Mouse (Mus musculus) 3134 (cell line): ENCODE measurements at regions not wholly inside any gene's neighbourhood (a gene's known extent, or its start where the extent isn't known, plus 50 kb on each side); places are given as distances from the start of the nearest gene placed in this dataset.
A peak's percentile ranks its signal among the peaks of the same experiment; 100 is the strongest.

Source experiments
- DNase-seq: peaks from one replicate; pipeline ENCODE4 v3.0.0-alpha.2; 2011; ENCODE audit warnings: low spot score; ENCODE audit not compliant: insufficient read length; ENCODE audit errors: extremely low read depth

DNA sequence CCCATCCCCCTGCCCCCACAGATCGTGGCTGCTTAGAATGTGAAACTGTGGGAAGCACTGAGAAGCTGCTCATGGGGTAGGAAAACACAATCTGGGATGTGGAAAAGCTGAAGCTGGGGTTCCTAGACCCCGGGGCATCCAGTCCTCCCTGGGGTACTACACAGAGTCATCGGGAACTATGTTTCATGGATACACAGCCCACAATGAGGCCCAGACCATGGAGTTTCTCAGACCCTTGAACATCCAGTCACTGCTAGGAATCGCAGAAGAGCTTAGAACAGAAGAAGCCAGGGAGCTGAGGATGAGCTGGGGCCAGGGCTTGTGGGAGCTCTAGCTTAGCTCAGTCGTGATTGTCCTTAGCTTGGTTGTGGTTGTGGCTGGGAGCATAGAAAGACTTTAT, 1541.3 kb upstream of the Pcdh10 start:
- DNase-seq: no peak

- peak; percentile 47 for DNase-seq
Measured at GRCm38 (mm10) chr3:43847386-43847785, 1530.8 kb upstream of the Pcdh10 start.
